Mouse (Mus musculus) C2C12 (cell line): ENCODE measurements around the gene Dmrta1.

Experiments used
- CEBPB ChIP-seq: IDR thresholded peaks from one replicate; pipeline ENCODE4 v1.6.1; 2011; ENCODE audit warnings: low read depth, mild to moderate bottlenecking, control low read depth, moderate library complexity
- CTCF ChIP-seq: IDR thresholded peaks from one replicate; pipeline ENCODE4 v1.5.1; 2011; ENCODE audit not compliant: control insufficient read depth, insufficient read depth, insufficient read length
- FOSL1 ChIP-seq: IDR thresholded peaks from one replicate; pipeline ENCODE4 v1.8.0; 2011; ENCODE audit warnings: mild to moderate bottlenecking, low read length; ENCODE audit not compliant: poor library complexity, insufficient read depth, severe bottlenecking
- MAX ChIP-seq: IDR thresholded peaks from one replicate; pipeline ENCODE4 v1.6.1; 2011; ENCODE audit warnings: mild to moderate bottlenecking, control low read depth

GRCm38 (mm10) chr4:89651312-89651686 lies 27.9 kb upstream of the Dmrta1 start:
- TF ChIP-seq CTCF (no peak), MAX (no peak), FOSL1 (no peak), CEBPB (no peak)
